Mouse (Mus musculus): Measurements from ENCODE around the gene Wiz. TPM values are rescaled to one million over a fixed set of nuclear protein-coding genes. Genes with fewer than 3 reads are reported as not detected.

The Wiz gene
- polyA plus RNA-seq, 2 experiments = 36.0 to 63.8 TPM

- TF ChIP-seq POLR2A (IDR thresholded peaks at IDR 0.05; ENCODE audit: borderline replicate concordance, extremely low read depth, insufficient read depth, insufficient read length) = no peak
- Histone ChIP-seq H3K4me1 (ENCODE audit: control insufficient read depth, insufficient read depth, low read length) (peaks cover 8% of the 10 kb centered on the region; the same call in 1 of the 2 replicates), H3K27ac (replicated peaks; ENCODE audit: low read depth, low read length) (no peak overlapping the region), H3K9me3 (ENCODE audit: control insufficient read depth, low read length) (no peaks in the 10 kb centered on the region), H3K9ac (ENCODE audit: low read depth, low read length, severe bottlenecking) (no peak overlapping the region), H3K4me2 (replicated peaks; ENCODE audit: low read depth, low read length, severe bottlenecking) (peak overlapping the region; percentile 40; the same call in 1 of the 2 replicates), H3K4me3 (replicated peaks; ENCODE audit: low read length) (peak overlapping the region; percentile 25), H3K27me3 (ENCODE audit: control insufficient read depth, insufficient read depth, low read length) (no peaks in the 10 kb centered on the region), H3K36me3 (ENCODE audit: control insufficient read depth, insufficient read depth, low read length) (no peaks in the 10 kb centered on the region)
- no peak for DNase-seq (ENCODE audit: low spot score)
- 18% methylated on average over 10 of the region's 17 CpGs for WGBS
- ATAC-seq (ENCODE audit: low FRiP score, low read depth) = no peak
Measured at GRCm38 (mm10) chr17:32368991-32369578, 20.2 kb downstream of the Wiz start.

- Histone ChIP-seq H3K36me3 (ENCODE audit: control insufficient read depth, insufficient read depth, low read length) (no peaks in the 10 kb centered on the region), H3K9ac (ENCODE audit: low read depth, low read length, severe bottlenecking) (no peak overlapping the region), H3K4me3 (replicated peaks; ENCODE audit: low read length) (no peak overlapping the region), H3K27me3 (ENCODE audit: control insufficient read depth, insufficient read depth, low read length) (no peaks in the 10 kb centered on the region), H3K27ac (replicated peaks; ENCODE audit: low read depth, low read length) (no peak overlapping the region), H3K9me3 (ENCODE audit: control insufficient read depth, low read length) (no peaks in the 10 kb centered on the region), H3K4me2 (replicated peaks; ENCODE audit: low read depth, low read length, severe bottlenecking) (no peak overlapping the region), H3K4me1 (ENCODE audit: control insufficient read depth, insufficient read depth, low read length) (peaks cover 15% of the 10 kb centered on the region)
- TF ChIP-seq POLR2A (IDR thresholded peaks at IDR 0.05; ENCODE audit: borderline replicate concordance, extremely low read depth, insufficient read depth, insufficient read length) = no peak
- WGBS = 85% methylated on average over 11 of the region's 11 CpGs
- ATAC-seq (ENCODE audit: low FRiP score, low read depth) (no peak), DNase-seq (ENCODE audit: low spot score) (no peak)
Measured at GRCm38 (mm10) chr17:32367706-32368105, 21.5 kb downstream of the Wiz start.

GRCm38 (mm10) chr17:32365296-32365695 is 23.9 kb downstream of the Wiz start:
- no peak overlapping the region for H3K4me3 ChIP-seq (replicated peaks; ENCODE audit: low read length)

GRCm38 (mm10) chr17:32364850-32365249 is 24.4 kb downstream of the Wiz start:
- no peak for ATAC-seq (ENCODE audit: low FRiP score, low read depth)
- peaks cover 17% of the 10 kb centered on the region for H3K4me1 ChIP-seq (ENCODE audit: control insufficient read depth, insufficient read depth, low read length)
- no peaks in the 10 kb centered on the region for H3K27me3 ChIP-seq (ENCODE audit: control insufficient read depth, insufficient read depth, low read length)
- H3K27ac ChIP-seq (replicated peaks; ENCODE audit: low read depth, low read length) = no peak overlapping the region; the same call in 1 of the 2 replicates
- H3K36me3 ChIP-seq (ENCODE audit: control insufficient read depth, insufficient read depth, low read length) = peaks cover 24% of the 10 kb centered on the region
- peak overlapping the region; percentile 92 for H3K4me2 ChIP-seq (replicated peaks; ENCODE audit: low read depth, low read length, severe bottlenecking)
- no peaks in the 10 kb centered on the region for H3K9me3 ChIP-seq (ENCODE audit: control insufficient read depth, low read length)
- peak overlapping the region; percentile 97; the same call in 1 of the 2 replicates for H3K9ac ChIP-seq (ENCODE audit: low read depth, low read length, severe bottlenecking)
- 52% methylated on average over 5 of the region's 5 CpGs for WGBS
- no peak for DNase-seq (ENCODE audit: low spot score)
- peak overlapping the region; percentile 93 for H3K4me3 ChIP-seq (replicated peaks; ENCODE audit: low read length)
- no peak for TF ChIP-seq POLR2A (IDR thresholded peaks at IDR 0.05; ENCODE audit: borderline replicate concordance, extremely low read depth, insufficient read depth, insufficient read length)

More at GRCm38 (mm10) chr17:32365296-32365695, 23.9 kb downstream of the Wiz start:
- no peaks in the 10 kb centered on the region for H3K27me3 ChIP-seq (ENCODE audit: control insufficient read depth, insufficient read depth, low read length)
- DNase-seq (ENCODE audit: low spot score) = no peak
- H3K27ac ChIP-seq (replicated peaks; ENCODE audit: low read depth, low read length) = no peak overlapping the region
- no peak for ATAC-seq (ENCODE audit: low FRiP score, low read depth)
- H3K9me3 ChIP-seq (ENCODE audit: control insufficient read depth, low read length) = no peaks in the 10 kb centered on the region
- peaks cover 20% of the 10 kb centered on the region for H3K36me3 ChIP-seq (ENCODE audit: control insufficient read depth, insufficient read depth, low read length)
- no peak overlapping the region for H3K9ac ChIP-seq (ENCODE audit: low read depth, low read length, severe bottlenecking)
- 0 out of 2 replicates have a peak overlapping the region, but pooled peaks have one; percentile 1 for H3K4me2 ChIP-seq (replicated peaks; ENCODE audit: low read depth, low read length, severe bottlenecking)
- 79% methylated on average over 1 of the region's 1 CpGs for WGBS
- TF ChIP-seq POLR2A (IDR thresholded peaks at IDR 0.05; ENCODE audit: borderline replicate concordance, extremely low read depth, insufficient read depth, insufficient read length) = no peak
- peaks cover 17% of the 10 kb centered on the region for H3K4me1 ChIP-seq (ENCODE audit: control insufficient read depth, insufficient read depth, low read length)

- WGBS = under 1% methylated on average over 29 of the region's 47 CpGs
- H3K9me3 ChIP-seq (ENCODE audit: control insufficient read depth, low read length) = no peaks in the 10 kb centered on the region
- H3K9ac ChIP-seq (ENCODE audit: low read depth, low read length, severe bottlenecking) = peak overlapping the region; percentile 97
- DNase-seq (ENCODE audit: low spot score) = peak; percentile 95
- ATAC-seq (ENCODE audit: low FRiP score, low read depth) = peak; percentile 94
- peak overlapping the region; percentile 92 for H3K4me2 ChIP-seq (replicated peaks; ENCODE audit: low read depth, low read length, severe bottlenecking)
- H3K4me3 ChIP-seq (replicated peaks; ENCODE audit: low read length) = peak overlapping the region; percentile 93
- TF ChIP-seq POLR2A (IDR thresholded peaks at IDR 0.05; ENCODE audit: borderline replicate concordance, extremely low read depth, insufficient read depth, insufficient read length) = peak; percentile 28; the same call in 1 of the 2 replicates
- H3K4me1 ChIP-seq (ENCODE audit: control insufficient read depth, insufficient read depth, low read length) = peaks cover 17% of the 10 kb centered on the region
- H3K36me3 ChIP-seq (ENCODE audit: control insufficient read depth, insufficient read depth, low read length) = peaks cover 29% of the 10 kb centered on the region
- H3K27me3 ChIP-seq (ENCODE audit: control insufficient read depth, insufficient read depth, low read length) = no peaks in the 10 kb centered on the region
- H3K27ac ChIP-seq (replicated peaks; ENCODE audit: low read depth, low read length) = peak overlapping the region; percentile 61; the same call in 1 of the 2 replicates
Measured at GRCm38 (mm10) chr17:32364331-32364730, 24.9 kb downstream of the Wiz start.

Measured in limb, embryonic 14.5 days (tissue).